Mouse (Mus musculus): ENCODE results near the gene Syvn1.

Gene Syvn1

DNA sequence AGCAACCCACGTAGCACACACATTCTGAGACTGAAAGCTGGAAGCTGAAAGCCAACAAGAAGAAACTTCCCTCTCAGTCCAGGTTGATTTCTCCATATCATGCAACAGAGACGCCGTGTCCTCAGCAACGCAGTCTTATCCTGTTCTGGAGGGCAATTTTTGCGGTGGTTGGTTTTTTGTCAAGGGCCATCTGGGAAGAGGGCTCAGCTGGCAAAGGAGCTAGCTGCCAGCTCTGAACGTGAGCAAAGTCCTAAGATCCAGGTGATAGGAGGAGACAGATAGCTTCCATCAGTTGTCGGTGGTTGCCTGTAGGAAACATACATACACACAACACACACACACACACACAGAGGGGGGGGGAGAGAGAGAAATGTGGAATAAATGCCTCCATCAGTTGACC is 8.1 kb upstream of the Syvn1 start:
- no peak for DNase-seq (ENCODE audit: inconsistent age in 2 of 2, low spot score in 1 of 2)

DNA sequence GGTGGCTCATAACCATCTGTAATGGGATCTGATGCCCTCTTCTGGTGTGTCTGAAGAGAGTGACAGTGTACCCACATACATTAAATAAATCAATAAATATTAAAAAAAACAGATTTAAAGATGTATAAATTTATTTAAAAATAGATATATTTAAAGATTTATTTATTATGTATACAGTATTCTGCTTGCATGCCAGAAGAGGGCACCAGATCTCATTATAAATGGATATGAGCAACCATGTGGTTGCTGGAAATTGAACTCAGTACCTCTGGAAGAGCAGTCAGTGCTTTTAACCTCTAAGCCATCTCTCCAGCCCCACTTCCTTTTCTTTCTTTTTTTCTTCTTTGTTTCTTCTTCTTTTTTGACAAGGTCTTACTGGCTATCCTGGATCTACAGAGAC is 6.4 kb upstream of the Syvn1 start:
- no peak for DNase-seq (ENCODE audit: inconsistent age in 2 of 2, low spot score in 1 of 2)

GRCm38 (mm10) chr19:6042293-6042692 is 4.1 kb upstream of the Syvn1 start:
- DNase-seq (ENCODE audit: inconsistent age in 2 of 2, low spot score in 1 of 2), result peak in 1 of 2 experiments; percentile 24

GRCm38 (mm10) chr19:6044102-6044501 is 2.3 kb upstream of the Syvn1 start:
- DNase-seq (ENCODE audit: inconsistent age in 2 of 2, low spot score in 1 of 2), result peak in 1 of 2 experiments; percentile 41

- peak in 1 of 2 experiments; percentile 54 for DNase-seq (ENCODE audit: inconsistent age in 2 of 2, low spot score in 1 of 2)
These were observed 746 bp upstream of the Syvn1 start for GRCm38 (mm10) chr19:6045366-6046293.

DNA sequence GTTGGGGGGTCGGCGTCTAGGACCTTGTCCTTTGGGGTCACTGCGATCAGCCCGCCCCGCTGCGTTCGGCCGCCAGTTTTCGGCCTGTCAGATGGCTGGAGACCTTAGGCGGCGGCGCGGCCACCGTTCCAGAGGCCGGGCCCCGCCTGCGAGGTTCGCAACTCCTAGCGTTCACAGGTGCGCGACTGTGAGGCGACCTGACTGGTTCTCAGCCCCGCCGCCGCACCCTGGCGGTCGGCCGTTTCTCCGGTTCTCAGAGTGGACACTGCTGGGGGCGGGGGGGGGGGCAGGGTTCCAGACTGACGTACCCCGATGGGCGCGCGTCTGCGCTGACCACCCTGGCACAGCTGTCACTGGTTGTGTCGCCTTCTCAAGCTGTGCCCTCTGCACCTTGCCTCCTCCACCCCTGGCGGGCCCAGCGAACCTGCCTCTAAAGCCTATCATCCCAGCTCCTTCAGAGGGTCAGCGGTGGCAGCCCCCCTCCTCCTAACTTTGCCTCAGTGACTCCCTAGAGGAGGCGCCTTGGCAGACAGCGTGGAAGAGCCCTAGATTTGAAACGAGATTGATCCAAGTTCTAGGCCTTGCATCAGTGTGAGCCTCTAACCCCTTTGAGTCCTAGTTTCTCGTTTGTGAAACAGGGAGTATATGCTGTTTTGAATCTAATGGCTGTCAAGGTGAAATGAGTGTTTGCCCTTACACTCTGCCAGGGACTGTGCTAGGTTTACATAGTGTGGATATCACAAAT is 950 bp downstream of the Syvn1 start:
- peak in 1 of 2 experiments; percentile 68 for DNase-seq (ENCODE audit: inconsistent age in 2 of 2, low spot score in 1 of 2)

DNA sequence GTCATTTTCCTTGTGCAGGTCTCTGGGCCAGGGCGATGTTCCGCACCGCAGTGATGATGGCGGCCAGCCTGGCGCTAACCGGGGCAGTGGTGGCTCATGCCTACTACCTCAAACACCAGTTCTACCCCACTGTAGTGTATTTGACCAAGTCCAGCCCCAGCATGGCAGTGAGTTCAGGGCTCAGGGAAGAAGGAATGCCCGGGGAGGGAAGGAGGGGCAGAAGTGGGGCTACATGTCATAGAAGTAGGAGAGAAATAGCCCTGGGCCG is 1.5 kb downstream of the Syvn1 start:
- peak in 1 of 2 experiments; percentile 65 for DNase-seq (ENCODE audit: inconsistent age in 2 of 2, low spot score in 1 of 2)

- peak in 1 of 2 experiments; percentile 39 for DNase-seq (ENCODE audit: inconsistent age in 2 of 2, low spot score in 1 of 2)
These were observed 2.5 kb downstream of the Syvn1 start for GRCm38 (mm10) chr19:6048681-6049410.

- peak in 1 of 2 experiments; percentile 72 for DNase-seq (ENCODE audit: inconsistent age in 2 of 2, low spot score in 1 of 2)
These were observed 6.1 kb downstream of the Syvn1 start for GRCm38 (mm10) chr19:6052516-6052915.

DNA sequence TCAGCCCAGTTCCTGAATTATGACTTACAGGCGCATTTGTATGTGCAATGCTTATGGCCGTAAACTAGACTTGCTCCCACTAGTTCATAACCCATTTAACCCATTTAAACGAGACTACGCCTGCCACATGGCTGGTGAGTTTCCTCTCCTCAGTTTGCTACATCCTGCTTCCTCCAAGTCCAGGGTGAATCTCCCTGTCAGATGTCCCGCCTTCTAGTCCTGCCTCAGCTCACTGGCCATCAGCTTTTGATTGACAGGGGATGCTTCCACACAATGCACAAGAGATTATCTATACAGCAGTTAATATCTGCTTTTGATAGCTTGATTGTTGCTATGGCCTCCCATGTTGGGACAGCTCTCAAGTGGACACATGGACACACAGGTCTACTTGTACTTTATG is 7.9 kb downstream of the Syvn1 start:
- DNase-seq (ENCODE audit: inconsistent age in 2 of 2, low spot score in 1 of 2), result peak in 1 of 2 experiments; percentile 40

GRCm38 (mm10) chr19:6056696-6057095 is 10.3 kb downstream of the Syvn1 start:
- no peak for DNase-seq (ENCODE audit: inconsistent age in 2 of 2, low spot score in 1 of 2)

DNA sequence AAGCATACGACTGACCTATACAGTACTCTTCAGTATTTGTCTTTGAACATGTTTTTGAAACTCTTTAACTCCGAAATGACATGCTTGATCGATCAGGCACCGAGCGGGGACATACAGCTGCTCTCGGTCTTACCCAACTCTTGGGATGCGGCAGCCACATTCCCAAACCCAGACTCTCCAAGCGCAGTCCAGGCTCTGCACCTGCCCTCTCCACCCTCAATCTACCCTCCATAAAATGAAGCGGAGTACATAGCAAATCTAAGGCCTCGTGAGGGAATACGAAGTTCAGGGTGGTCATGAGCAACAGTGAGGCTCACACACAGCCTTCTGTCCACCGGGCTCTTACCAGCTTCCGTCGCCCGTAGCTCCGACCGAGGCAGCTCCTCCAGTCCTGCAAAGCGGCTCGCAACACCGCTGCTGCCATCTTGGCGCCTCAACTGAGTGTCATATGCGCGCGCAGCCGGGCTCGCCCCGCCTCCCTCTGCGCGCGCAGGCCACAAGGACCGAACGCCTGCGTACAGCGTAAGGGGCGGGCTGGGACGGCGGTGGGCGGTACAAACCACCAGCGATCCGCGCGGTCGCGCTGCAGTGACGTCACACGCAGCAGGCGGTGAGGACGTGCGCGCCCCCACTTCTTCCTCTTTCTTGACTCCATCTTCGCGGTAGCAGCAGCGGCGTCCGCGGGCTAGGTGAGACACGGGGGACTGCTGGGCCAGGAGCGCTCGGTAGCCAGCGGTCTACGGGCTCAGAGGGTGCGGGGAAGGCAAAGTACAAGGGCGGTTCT is 11.1 kb downstream of the Syvn1 start, which contains the start of the genes Mrpl49 and Fau:
TSS of gene Mrpl49 (minus strand) at position 473 of the 784 bp plus-strand sequence.
TSS of gene Fau (plus strand) at position 532 of the 784 bp plus-strand sequence.
- peak; percentile 99 to 100 for DNase-seq (ENCODE audit: inconsistent age in 2 of 2, low spot score in 1 of 2)

DNA sequence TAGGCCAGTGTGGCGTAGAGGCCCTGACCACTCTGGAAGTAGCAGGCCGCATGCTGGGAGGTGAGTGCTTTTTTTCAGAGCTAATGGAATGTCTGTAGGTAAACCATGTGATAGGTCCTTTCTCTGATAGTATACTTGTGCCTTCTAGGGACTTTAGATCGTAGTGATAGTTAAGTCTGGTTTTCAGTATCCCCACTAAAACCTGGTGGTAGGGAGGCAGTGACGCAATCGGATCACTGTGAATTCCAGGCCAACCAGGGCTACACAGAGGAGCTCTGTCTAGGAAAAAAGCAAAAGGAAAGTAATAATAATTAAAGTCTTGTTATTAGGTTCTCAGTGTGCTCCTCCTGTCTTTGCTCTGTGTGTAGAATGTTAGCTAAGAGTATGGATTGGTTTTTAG is 12.1 kb downstream of the Syvn1 start:
- DNase-seq (ENCODE audit: inconsistent age in 2 of 2, low spot score in 1 of 2), result peak in 1 of 2 experiments; percentile 62

DNA sequence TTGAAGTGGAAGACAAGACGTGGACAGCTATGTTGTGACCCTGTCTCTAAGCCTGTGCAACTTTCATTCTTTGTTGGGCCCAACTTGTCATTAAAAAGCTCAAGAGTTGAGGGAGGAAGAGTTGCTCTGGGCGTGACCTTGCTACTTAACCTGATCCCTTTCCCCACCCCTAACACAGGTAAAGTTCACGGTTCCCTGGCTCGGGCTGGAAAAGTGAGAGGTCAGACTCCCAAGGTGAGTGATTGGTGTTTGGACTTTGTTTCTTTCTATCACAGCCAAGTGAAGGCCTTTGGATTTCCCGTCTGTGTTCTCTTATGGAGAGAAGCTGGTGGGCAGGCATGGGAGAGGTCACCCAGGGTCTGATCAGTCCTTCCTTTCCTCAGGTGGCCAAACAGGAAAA is 12.6 kb downstream of the Syvn1 start:
- no peak for DNase-seq (ENCODE audit: inconsistent age in 2 of 2, low spot score in 1 of 2)

DNA sequence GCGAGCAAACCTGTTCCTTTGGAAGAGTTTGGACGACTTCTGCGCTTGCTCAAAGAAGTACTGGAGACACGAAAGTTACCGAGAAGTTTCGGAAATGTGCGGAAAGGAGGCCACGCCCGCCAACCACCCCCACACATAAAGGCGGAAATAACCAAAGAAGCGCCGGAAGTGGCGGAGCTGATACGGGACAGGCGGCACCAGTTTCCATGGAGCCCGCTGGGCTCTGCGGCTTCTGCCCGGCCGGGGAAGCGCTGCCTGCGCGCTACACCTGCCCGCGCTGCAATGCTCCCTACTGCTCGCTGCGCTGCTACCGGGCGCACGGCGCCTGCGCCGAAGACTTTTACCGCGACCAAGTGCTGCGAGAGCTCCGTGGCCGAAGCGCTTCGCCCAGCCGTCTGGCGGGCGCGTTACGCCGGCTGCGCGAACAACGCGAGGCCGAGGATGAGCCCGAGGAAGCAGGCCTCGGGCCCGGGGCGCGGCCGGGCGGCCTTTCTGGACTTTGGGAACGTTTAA is 14.7 kb downstream of the Syvn1 start, which contains the start of gene Znhit2:
TSS of gene Znhit2 (plus strand) at position 172 of the 513 bp plus-strand sequence.
- peak; percentile 96 to 98 for DNase-seq (ENCODE audit: inconsistent age in 2 of 2, low spot score in 1 of 2)

DNA sequence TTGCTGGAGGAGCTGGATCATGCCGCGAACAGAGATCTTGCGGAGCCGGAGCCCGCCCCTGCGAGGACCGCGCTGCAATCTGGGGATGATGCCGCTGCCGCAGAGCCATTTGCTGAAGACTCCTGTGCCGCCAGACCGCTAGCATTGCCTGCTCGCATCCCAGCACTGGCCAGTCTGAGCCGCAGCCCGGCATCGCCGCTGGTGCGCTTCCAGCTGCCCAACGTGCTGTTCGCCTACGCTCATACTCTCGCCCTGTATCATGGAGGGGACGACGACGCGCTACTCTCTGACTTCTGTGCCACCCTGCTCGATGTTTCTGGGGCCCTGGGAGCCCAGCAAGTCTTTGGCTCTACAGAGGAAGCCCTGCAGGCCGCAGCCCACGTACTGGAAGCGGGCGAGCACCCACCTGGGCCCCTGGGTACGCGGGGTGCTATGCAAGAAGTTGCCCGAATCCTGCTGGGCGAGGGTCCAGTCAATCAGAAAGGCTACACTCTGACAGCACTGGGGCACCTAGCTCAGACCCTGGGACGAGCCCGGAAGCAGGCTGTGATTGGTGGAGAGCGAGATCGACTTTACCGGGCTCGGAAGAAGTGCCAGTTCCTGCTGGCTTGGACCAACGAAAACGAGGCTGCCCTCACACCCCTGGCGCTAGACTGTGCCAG is 15.4 kb downstream of the Syvn1 start:
- DNase-seq (ENCODE audit: inconsistent age in 2 of 2, low spot score in 1 of 2), result peak in 1 of 2 experiments; percentile 80

DNA sequence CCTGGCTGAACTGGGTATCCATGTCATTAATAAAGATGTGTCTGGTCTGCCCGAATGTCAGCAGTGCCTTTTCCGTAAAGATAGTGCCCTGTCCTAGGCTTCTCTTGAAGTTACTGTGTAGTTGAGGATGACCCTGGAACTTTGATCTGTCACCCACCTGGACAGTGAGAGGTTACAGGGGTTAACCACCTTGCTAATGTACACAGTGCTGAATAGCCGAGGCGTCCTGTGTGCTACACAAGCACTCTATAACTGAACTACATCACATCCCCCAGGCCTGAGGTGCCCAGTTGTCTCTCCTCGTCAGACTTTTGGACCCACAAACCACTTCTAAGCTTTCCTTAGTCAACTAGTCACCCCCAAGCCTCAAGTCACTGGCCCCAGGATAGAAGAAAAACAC is 16.0 kb downstream of the Syvn1 start:
- DNase-seq (ENCODE audit: inconsistent age in 2 of 2, low spot score in 1 of 2), result no peak

DNA sequence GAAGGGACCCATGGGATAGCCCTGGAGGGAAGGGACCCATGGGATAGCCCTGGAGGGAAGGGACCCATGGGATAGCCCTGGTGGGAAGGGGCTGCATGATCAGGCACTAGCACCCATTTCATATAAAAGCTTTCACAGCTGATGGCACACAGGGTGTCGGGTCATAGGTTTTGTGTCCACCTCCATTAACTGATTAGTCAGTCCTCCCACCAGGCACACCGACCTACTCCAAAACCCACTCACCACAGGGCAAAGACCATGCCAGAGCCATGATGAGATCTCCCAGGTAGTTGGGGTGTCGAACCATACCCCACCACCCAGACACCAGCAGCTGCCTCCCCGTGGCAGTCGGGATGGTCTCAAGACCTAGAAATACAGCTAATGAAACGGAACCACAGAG is 16.7 kb downstream of the Syvn1 start:
- no peak for DNase-seq (ENCODE audit: inconsistent age in 2 of 2, low spot score in 1 of 2)

DNA sequence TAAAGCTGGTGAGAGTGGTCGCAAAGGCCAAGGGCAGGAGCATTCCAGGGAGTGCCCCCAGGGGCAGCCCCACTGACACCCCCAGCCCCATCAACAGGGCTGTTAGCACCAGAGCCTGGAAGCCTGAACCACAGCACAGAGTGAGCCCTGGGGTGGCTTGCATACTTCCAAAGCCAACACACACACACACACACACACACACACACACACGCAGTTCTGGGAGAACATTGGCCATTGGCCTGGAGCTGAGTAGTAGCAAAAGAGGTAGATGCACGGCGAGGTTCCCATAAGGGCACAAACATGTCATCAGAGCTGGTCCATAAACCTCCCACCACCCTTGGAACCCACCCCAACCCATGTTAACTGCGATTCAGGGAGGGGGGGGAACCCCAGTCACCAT is 20.2 kb downstream of the Syvn1 start:
- DNase-seq (ENCODE audit: inconsistent age in 2 of 2, low spot score in 1 of 2), result no peak

All from adrenal gland, adult (tissue).